Mouse (Mus musculus) adrenal gland, postnatal 36 days (tissue): ENCODE measurements around the gene Rsad1. TPM values are rescaled to one million over a fixed set of nuclear protein-coding genes. Genes with fewer than 3 reads are reported as not detected.

ENCODE experiments used
- DNase-seq, 2 experiments: peaks; one replicate each; pipeline ENCODE4 v3.0.0; 2021; ENCODE audit warnings: mixed read lengths in 1 of 2
- long read RNA-seq, 2 experiments: library from polyadenylated mRNA; stranded (forward); transcript quantifications; one replicate each; pipeline ENCODE4 v2.0.0; 2021; ENCODE audit warnings: borderline sequencing depth in 2 of 2
- total RNA-seq, 2 experiments: library from RNA; stranded (reverse); gene quantifications; 2 replicates each; pipeline ENCODE4 v1.2.3; 2021

Gene Rsad1
- 10 to 100 TPM; 11.9 to 13.3 TPM for total RNA-seq
- long read RNA-seq, experiment 1, full-length matches to known transcripts: 6 of 17 reads
- long read RNA-seq, experiment 1, partial matches to known transcripts: 5 of 17 reads
- long read RNA-seq, experiment 1, other reads (novel, unspliced or antisense): 6 of 17 reads
- long read RNA-seq, experiment 2, partial matches to known transcripts: 0 of 1 reads
- long read RNA-seq, experiment 2, other reads (novel, unspliced or antisense): 1 of 1 reads

DNA sequence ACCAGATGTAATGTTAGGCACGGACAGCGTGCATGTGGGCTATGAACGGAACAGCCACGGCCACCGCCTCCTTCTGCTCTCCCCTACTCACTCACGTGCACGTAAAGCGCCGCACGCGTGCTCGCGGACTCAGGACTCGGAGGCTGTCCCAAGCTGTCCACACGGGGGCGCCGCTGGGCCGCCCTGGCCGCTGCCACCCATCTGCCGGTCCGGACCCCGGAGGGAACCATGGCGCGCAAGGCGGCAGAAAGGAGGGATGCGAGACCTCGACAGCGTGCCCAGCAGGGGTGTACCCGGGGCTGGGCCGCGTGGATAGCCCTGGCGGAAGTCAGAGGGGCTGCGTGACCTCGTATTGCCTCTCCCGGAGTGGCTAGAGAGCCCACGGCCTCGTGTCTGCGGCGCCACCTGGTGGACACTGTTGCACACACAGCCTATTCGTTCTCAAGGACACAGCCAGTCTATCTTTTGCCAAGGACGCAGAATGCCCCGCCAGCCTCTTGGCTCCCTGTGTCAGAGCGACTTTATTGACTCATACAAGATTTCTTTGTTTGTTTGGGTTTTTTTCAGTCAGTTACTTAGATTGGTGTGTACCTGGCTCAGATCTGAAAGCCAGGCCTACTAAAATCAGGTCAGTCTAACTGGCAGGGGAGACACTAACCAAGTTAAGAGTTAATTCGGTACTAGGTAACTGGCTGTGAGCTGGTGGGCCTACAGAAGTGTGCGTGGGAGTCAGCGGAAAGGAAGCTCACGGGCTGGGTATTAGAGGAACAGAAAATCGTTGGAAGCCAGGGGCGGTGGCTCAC, at the start of gene Rsad1:
Rsad1 (minus strand) TSS at position 368 of the 803 bp plus-strand sequence.
- DNase-seq: peak; percentile 96

GRCm38 (mm10) chr11:94598437-94599120, 49.5 kb upstream of the Rsad1 start:
- DNase-seq: peak in 1 of 2 experiments; percentile 34

- DNase-seq: peak; percentile 91 to 93
Measured at GRCm38 (mm10) chr11:94597319-94597718, 48.3 kb upstream of the Rsad1 start.

DNA sequence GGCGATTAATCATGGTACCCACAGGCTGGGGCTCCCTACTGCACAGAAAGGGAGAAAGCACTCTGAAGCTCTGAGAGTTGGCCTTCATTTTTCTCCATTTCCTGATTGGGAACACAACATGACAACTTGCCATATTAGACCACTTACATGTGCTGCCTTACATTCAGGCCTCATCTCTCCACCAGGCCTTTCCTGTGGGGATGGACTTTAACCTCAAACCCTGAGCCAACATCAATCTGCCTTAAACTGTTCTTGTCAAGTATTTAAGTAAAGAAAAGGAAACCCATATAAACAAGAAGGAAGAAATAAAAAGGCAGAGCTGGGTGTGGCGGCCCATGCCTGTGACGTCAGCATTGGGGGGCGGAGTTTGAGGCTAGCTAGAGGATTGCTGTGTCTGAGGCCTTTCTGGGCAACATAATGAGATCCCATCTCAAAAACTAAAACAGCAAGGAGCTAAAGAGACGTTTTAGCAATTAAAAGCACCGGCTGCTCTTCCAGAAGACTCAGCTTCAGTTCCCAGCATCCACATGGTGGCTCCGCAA, 47.3 kb upstream of the Rsad1 start:
- peak in 1 of 2 experiments; percentile 52 for DNase-seq

DNA sequence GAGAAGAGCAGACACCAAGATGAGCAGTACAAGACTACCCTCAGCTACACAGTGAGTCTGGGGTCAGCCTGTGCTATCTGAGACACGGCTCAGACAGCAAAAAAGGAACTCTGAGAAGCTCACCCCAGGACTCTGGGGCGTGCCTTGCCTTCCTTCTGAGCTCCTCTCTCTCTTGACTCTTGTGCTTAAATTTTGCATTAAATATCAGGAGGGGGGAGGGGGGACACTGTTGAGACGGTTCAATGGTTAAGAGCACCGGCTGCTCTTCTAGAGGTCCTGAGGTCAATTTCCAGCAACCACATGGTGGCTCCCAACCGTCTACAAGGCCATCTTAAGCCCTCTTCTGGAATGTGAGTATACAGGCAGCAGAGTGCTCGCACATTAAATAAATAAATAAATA, 38.5 kb upstream of the Rsad1 start:
- DNase-seq: no peak

DNA sequence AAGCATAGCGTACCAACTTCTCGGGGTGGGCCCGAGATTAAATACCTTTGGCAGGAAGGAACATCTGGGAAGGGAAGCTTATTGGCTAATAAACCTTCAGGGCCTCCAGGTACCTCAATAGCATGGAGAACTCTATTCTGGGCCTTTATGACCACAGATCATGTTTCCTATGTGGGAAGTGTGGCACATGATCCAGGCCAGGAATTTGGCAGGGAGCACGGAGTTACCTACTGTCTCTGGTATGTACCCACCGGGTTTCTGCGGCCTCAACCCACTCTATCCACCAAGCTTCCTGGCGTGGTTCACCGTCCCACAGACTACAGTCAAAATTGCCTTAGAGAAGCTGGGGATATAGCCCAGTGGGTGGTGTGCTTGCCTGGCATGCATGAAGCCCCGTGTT, 36.0 kb upstream of the Rsad1 start:
- no peak for DNase-seq

DNA sequence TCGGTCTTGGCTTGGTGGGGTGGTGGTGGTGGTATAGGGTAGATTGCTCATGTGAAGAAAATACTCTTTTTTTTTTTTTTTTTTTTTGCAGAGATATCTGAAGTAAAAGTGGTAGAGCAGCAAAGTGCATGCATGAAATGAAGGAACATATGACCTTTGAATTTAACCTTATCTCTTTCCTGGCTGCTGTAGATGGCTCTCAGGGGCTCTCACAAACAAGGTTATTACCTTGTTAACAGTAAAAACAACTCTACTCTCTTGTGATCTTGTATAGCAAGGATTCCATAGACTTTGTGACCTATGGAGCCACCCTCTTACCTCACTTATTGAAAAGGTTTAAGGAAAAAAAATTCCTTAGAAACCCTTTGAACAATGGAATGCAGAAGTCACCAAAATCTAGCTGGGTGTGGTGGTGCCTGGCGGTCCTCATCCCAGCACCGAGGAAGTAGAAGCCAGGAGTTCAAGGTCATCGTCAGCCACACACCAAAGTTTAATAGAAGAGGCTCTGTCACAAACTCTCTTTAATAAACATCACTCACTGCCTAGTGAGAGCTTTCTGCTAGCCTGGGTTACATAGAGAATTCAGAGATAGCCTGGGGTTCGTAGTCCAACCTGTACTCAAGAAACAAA, 31.2 kb upstream of the Rsad1 start:
- no peak for DNase-seq

DNA sequence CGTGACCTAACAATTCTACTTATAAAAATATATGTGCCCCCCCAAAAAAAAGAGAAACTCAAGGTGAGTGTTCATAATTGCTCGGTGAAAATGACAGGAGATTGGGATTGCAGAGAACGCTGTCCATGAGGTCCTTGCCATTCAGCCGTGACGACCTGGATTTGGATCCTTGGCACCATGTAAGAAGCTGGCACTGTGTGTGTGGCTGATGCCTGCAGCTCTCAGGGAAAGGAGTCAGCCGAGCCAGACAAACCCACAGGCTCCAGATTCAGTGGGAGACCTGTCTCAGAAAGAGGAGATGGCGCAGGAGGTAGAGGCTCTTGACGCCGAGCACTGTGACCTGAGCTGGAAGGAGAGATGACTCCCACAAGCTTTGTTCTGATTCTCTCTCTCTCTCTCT, 27.3 kb upstream of the Rsad1 start:
- DNase-seq: no peak

GRCm38 (mm10) chr11:94575036-94575435, 26.0 kb upstream of the Rsad1 start:
- no peak for DNase-seq

DNA sequence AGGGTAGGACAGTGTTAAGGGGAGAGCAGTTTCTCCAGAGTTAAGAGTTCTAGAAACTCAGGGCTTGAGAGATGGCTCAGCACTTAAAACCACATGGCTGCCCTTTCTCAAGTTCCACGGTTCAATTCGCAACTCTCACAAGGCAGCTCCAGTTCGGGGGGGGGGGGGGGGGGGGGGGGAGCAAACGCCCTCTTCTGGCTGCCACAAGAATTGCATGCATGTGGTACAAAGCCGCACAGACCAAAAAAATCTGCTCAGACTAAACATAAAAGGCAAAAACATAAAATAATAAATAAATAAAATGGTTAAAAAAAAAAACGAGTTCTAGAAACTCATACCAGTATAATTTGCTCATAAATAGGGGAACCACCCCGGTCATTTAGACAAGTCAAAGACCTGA, 25.5 kb upstream of the Rsad1 start:
- no peak for DNase-seq

DNA sequence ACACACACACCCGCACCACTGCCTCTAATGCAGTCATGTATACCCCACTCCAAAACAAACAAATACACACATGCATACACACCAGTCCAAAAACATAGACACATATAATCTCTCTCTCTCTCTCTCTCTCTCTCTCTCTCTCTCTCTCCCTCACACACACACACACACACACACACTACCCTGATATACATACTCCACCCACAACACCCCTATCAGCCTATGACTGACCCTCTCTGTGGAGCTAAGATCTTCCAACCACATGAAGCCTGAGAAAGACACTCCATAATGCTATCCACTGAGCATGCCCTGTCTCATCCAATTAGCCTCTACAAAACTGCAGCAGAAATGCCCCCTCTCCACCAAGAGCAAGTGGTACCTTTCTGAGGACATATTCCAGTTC, 22.8 kb upstream of the Rsad1 start:
- DNase-seq: no peak

DNA sequence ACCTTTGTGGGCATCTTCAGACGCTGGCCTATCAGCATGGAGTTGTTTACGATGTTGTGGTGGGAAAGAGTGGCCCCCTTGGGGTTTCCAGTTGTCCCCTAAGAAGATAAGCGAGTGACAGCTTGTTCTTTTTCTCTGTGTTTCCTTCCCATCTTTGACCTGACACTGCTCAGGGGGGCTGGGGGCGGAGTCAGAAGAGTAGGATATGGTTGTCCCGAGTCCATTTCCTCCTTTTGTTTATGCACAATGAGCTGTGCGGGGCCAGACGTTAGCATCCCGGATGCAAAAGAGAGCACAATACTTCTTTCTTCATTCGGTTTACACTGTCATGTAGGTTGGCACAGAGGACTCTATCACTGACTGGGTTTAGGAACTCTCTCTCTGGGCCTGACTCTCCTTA, 21.6 kb upstream of the Rsad1 start:
- DNase-seq: peak; percentile 45 to 75

DNA sequence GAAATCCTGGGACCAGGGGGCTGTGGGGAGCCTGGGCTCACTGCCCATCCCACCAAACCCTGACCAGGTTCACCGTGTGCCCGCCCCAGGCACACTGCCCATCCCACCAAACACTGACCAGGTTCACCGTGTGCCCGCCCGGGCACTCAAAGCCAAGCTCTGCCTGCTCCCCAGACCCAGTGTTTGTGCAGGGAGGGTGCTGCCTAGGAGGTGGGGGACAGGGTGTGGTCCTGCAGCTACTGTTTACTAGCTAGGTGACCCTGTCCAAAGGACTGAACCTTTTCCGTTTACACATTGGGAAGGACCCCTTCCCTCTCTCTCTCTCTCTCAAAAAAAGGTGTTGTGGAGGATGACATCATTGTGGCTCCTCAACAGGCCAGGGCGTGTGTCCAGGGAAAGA, 18.3 kb upstream of the Rsad1 start:
- DNase-seq: no peak

DNA sequence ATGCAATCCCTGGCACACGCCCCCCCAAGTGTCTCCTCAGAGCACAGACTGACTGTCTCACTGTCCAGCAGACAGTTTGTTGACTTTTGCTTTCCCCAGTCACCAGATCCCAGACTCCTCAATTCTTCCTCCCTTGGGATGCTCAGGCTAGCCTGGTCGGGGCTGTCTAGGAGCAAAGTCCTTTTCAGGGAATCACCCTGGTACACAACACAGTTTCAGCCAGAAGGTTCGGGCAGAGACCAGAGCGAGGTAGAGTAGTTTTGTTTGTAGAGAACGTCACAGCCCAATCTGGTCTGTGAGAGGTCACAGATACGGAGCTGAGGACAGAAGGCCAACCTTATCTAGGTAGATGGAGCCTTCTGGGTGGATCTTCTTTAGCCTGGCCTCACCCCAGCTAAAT, 17.5 kb upstream of the Rsad1 start:
- no peak for DNase-seq

- no peak for DNase-seq
Measured at GRCm38 (mm10) chr11:94565151-94565479, 16.1 kb upstream of the Rsad1 start.

DNA sequence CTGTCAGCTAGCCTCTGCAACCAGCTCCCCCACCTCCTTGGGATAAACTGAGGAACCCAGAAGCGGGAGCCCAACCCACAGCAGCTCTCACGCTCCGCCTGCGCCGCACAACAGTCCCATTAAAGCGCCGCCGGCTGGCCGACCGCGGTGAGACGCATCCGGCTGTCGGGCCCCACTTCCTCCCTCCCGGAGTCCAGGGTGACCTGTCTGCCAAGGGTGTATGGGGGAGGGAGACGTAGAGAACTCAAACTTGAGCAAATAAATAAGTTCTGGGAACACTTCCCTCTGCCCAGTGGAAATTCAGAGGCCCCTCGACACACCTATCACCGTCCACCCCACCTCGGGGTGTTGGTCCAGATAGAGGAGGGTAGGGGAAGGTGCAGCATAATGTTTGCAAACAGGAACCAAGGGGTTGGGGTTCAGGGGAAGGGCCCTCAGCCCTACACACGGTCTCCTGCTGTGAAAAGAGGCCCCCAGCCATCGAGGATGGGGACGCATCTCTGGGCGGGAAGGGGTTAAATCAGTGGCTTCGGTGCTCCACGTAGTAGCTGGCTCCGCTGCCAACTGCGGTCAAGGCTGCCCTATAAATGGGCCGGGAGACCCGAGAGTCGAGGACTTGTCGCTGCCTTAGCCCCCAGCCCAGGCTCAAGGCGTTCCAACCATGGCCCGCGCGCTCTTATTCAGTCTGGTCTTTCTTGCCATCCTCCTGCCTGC, 15.5 kb upstream of the Rsad1 start, which contains the start of gene Chad:
Chad (plus strand) TSS at position 611 of the 714 bp plus-strand sequence.
- peak; percentile 54 to 73 for DNase-seq

DNA sequence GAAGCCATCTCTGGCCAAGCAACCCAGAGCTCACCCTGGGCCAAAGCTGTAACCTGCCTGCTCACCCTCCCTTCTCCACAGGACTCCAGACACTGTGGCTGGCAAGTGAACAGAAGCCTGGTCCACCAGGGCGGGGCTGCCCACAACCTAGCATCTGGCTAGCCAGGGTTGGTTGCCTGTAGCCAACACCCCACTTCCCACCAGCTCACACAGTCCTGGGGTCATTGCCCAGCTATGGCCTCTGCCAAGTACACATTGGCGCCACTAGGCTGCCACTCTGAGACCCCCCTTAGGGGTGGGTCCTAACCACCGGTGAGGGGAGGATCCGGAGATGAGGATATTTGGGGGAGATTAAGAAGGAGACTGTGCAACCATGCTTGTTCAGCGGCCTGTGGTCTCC, 14.8 kb upstream of the Rsad1 start:
- DNase-seq: no peak

GRCm38 (mm10) chr11:94563383-94563782, 14.3 kb upstream of the Rsad1 start:
- no peak for DNase-seq

DNA sequence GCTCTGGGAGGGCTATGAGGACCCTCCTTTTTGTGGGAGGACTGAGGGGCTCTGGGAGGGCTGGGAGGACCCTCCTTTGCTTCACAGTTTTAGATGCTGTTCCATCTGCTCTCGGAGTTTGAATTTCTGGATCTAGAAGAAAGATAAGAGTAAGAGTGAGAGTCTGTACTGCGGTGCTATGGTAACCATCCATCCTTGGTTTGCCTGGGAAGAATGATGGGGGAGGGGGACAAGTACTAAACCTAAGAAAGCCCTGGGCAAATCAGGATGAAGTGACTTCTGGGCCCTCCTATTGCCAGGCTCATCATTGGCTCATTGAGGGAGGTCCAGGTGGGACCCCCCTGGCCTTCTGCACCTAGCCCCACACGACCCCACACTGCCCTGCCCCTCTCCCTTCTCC, 9.2 kb upstream of the Rsad1 start:
- no peak for DNase-seq

DNA sequence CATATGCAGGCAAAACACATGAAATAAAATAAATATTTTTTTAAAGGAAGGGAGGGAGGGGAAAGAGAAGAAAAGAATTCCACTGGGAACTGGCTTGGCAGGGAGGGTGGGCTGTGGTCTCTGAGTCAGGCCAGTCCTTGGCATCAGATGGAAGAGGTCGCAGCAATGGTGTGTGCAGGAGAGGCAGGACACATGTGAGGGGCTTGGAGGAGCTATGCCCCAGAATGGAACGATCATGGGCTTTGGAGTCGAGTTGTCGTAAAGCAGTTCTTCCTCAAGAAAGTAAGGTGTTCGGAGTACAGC, 1.3 kb upstream of the Rsad1 start:
- no peak for DNase-seq

DNA sequence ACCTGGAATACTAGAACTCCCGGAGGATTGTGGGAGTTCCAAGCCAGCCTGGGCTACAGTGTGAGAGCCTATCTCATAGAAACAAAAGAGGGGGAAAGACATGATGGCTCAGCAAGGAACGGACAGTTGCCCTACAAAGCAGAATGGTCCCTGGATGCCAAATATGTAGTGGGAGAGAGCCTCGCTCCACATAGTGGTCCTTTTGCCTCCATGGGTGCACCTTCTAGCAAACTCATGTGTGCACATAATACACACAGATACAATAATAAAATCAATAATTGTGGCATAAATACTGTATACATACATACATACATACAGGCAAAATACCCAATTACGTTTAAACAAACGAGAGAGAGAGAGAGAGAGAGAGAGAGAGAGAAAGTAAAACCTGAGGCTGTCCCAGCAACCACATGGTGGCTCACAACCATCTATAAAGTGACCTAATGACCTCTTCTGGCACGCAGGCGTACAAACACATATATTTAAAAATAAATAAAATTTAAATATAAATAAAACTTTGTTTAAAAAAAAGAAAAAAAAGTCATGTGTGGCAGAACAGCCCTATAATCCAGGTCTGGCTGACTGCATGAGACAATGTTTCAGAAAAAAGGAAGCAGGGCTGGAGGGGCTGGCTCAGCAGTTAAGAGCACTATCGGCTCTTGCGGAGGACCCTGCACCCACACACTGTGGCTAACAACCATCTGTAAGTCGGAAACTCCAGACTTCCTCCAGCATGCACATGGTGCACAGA, 811 bp upstream of the Rsad1 start:
- DNase-seq: no peak
